Mouse (Mus musculus): ENCODE results near the gene Mapkap1. TPM values are rescaled to one million over a fixed set of nuclear protein-coding genes. Genes with fewer than 3 reads are reported as not detected.

The Mapkap1 gene
- 70.6 and 74.6 TPM in 2 replicates for polyA plus RNA-seq (2015; fragmentation: Nextera tagmentation; extraction: Ambion mirVana)

DNA sequence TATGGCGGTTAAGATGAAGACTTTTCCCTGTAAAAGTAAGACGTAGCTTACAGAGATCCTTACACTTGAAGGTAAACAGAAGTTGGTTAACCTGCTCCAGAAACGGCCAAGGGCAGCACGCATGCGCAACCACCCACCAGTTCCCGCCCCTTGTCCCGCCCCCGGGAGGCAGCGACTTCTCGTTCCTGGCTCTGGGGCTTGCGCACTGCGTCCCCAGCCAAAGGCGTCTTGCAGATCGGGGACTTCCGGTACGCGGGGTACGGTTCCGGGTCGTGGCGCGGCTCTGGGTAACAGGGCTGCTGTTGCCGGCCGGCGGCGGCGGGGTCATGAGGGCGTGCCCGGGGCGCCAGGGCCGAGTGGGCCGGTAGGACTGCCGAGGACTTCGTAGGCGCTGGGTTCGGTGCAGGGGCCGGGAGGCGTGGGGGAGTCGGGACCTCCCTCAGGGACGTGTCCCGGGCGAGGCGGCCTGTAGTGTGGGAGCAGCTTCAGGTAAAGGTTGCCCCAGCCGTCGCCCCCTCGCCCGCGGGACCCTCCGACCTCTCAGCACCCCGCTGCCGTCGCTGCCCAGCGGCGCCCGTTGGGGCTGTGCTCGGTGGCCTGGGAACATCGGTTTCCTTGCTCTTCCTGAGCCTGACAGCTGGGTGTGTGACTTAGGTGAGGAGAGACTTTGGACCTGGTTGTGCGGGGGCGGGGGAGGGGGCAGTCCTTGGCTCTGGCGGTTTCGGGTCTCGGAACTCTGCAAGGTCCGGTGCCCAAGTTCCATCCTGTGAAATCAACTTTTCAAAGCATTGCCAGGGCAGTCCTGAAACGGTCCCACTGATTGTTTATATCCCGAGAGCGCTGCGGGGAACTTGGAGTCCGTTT, at the start of gene Mapkap1:
Gene Mapkap1, plus strand, starts transcription at position 171 of the 864 bp plus-strand sequence.
- peaks cover 18% of the 10 kb centered on the region for H3K4me1 ChIP-seq (replicated peaks; ENCODE audit: control insufficient read depth, insufficient read depth, low read length)
- peak within 1 kb of the TSS; percentile 76 for H3K4me2 ChIP-seq (ENCODE audit: low read depth, low read length)
- H3K36me3 ChIP-seq (ENCODE audit: control insufficient read depth, insufficient read depth, low read length), result no peaks in the 10 kb centered on the region
- peak; percentile 100 for ATAC-seq (ENCODE audit: low read depth)
- no peaks in the 10 kb centered on the region for H3K9me3 ChIP-seq (ENCODE audit: control insufficient read depth, low read length)
- H3K27me3 ChIP-seq (ENCODE audit: control insufficient read depth, insufficient read depth, low read depth, low read length), result no peaks in the 10 kb centered on the region
- under 1% methylated on average over 68 of the region's 68 CpGs for WGBS
- peak within 1 kb of the TSS; percentile 52 for H3K27ac ChIP-seq (ENCODE audit: low read length)
- peak within 1 kb of the TSS; percentile 96 for H3K4me3 ChIP-seq (ENCODE audit: low read length)
- H3K9ac ChIP-seq (ENCODE audit: low read length), result peak within 1 kb of the TSS; percentile 92

DNA sequence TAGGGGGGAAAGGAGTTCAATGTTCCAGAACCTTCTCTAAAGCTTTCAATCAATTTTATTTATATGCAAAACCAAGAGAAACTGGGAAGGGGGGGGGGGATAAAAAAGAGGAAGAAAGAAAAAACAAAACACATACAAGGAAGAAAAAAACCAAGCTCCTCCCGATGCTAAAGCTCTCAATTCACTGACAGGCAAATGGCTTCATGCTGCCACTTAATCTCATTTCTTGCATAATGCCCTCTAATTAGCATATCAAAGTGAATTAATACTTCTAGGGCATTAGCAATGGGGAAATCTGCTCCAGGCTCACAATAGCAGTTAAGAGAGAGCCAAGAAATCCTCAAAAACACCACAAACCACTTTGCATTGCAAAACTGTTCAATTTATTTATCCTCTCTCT, 42.9 kb upstream of the Mapkap1 start:
- H3K4me3 ChIP-seq (ENCODE audit: low read length), result no peak overlapping the region
- H3K36me3 ChIP-seq (ENCODE audit: control insufficient read depth, insufficient read depth, low read length), result no peaks in the 10 kb centered on the region
- no peak overlapping the region for H3K9ac ChIP-seq (ENCODE audit: low read length)
- peaks cover 20% of the 10 kb centered on the region for H3K4me1 ChIP-seq (replicated peaks; ENCODE audit: control insufficient read depth, insufficient read depth, low read length)
- WGBS, result 17% methylated on average over 1 of the region's 1 CpGs
- ATAC-seq (ENCODE audit: low read depth), result peak; percentile 51; the same call in 1 of the 2 replicates
- H3K9me3 ChIP-seq (ENCODE audit: control insufficient read depth, low read length), result no peaks in the 10 kb centered on the region
- no peak overlapping the region for H3K27ac ChIP-seq (ENCODE audit: low read length)
- no peak overlapping the region for H3K4me2 ChIP-seq (ENCODE audit: low read depth, low read length)
- H3K27me3 ChIP-seq (ENCODE audit: control insufficient read depth, insufficient read depth, low read depth, low read length), result no peaks in the 10 kb centered on the region

DNA sequence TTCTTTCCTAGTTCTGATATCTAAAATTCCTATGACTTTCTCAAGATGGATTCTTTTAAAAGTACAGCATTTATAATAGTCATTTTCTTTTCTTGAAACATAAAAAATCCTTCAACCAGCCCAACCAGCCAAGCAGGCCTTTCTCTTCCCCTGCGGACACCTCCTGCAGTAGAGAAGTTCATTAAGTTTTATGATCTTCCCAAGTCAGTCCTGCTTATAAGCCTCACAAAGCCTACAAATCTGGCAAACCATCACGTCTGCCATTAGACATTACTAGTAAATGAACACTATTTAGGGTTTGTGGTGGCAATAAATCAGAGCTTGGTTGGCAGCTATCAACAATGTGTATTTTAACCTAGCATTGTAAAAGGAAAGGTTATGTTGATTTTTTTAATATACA, 39.5 kb upstream of the Mapkap1 start:
- Histone ChIP-seq H3K9ac (ENCODE audit: low read length) (no peak overlapping the region), H3K27ac (ENCODE audit: low read length) (no peak overlapping the region), H3K4me1 (replicated peaks; ENCODE audit: control insufficient read depth, insufficient read depth, low read length) (peaks cover 16% of the 10 kb centered on the region), H3K27me3 (ENCODE audit: control insufficient read depth, insufficient read depth, low read depth, low read length) (no peaks in the 10 kb centered on the region), H3K9me3 (ENCODE audit: control insufficient read depth, low read length) (no peaks in the 10 kb centered on the region), H3K36me3 (ENCODE audit: control insufficient read depth, insufficient read depth, low read length) (no peaks in the 10 kb centered on the region), H3K4me3 (ENCODE audit: low read length) (no peak overlapping the region), H3K4me2 (ENCODE audit: low read depth, low read length) (no peak overlapping the region)
- no peak for ATAC-seq (ENCODE audit: low read depth)
- 86% methylated on average over 2 of the region's 2 CpGs for WGBS

DNA sequence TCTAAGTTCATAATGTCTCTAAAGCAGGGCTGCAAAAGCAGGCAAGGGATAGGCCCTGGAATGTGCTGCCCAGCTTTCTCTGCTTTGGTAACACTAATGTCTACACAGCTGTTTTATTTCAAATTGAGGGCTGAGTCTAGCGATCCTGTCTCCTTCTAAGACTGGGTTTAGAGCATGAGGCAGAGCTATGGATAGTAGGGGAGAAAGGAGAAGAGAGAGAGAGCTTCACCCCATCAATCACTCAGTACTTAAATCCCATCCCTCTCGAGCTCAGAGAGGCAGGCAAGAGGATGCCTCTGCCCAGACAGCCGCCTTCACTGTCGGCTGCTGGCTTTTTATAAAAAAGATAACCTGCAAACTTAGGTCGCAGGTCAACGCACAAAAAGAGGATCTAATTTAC, 38.2 kb upstream of the Mapkap1 start:
- WGBS, result 16% methylated on average over 6 of the region's 6 CpGs
- Histone ChIP-seq H3K9ac (ENCODE audit: low read length) (peak overlapping the region; percentile 37; the same call in 1 of the 2 replicates), H3K4me2 (ENCODE audit: low read depth, low read length) (peak overlapping the region; percentile 41), H3K27ac (ENCODE audit: low read length) (peak overlapping the region; percentile 18; the same call in 1 of the 2 replicates), H3K9me3 (ENCODE audit: control insufficient read depth, low read length) (no peaks in the 10 kb centered on the region), H3K4me1 (replicated peaks; ENCODE audit: control insufficient read depth, insufficient read depth, low read length) (peaks cover 16% of the 10 kb centered on the region), H3K36me3 (ENCODE audit: control insufficient read depth, insufficient read depth, low read length) (no peaks in the 10 kb centered on the region), H3K4me3 (ENCODE audit: low read length) (0 out of 2 replicates have a peak overlapping the region, but pooled peaks have one; percentile 5), H3K27me3 (ENCODE audit: control insufficient read depth, insufficient read depth, low read depth, low read length) (no peaks in the 10 kb centered on the region)
- ATAC-seq (ENCODE audit: low read depth), result no peak

- Histone ChIP-seq H3K9me3 (ENCODE audit: control insufficient read depth, low read length) (no peaks in the 10 kb centered on the region), H3K4me1 (replicated peaks; ENCODE audit: control insufficient read depth, insufficient read depth, low read length) (peaks cover 13% of the 10 kb centered on the region), H3K4me2 (ENCODE audit: low read depth, low read length) (peak overlapping the region; percentile 71), H3K27ac (ENCODE audit: low read length) (peak overlapping the region; percentile 99), H3K36me3 (ENCODE audit: control insufficient read depth, insufficient read depth, low read length) (no peaks in the 10 kb centered on the region), H3K4me3 (ENCODE audit: low read length) (peak overlapping the region; percentile 95), H3K27me3 (ENCODE audit: control insufficient read depth, insufficient read depth, low read depth, low read length) (no peaks in the 10 kb centered on the region), H3K9ac (ENCODE audit: low read length) (peak overlapping the region; percentile 96)
- 7% methylated on average over 7 of the region's 7 CpGs for WGBS
- no peak for ATAC-seq (ENCODE audit: low read depth)
These were observed 36.2 kb upstream of the Mapkap1 start for GRCm38 (mm10) chr2:34370349-34370724.

- Histone ChIP-seq H3K27ac (ENCODE audit: low read length) (peak overlapping the region; percentile 99), H3K27me3 (ENCODE audit: control insufficient read depth, insufficient read depth, low read depth, low read length) (no peaks in the 10 kb centered on the region), H3K36me3 (ENCODE audit: control insufficient read depth, insufficient read depth, low read length) (no peaks in the 10 kb centered on the region), H3K4me3 (ENCODE audit: low read length) (peak overlapping the region; percentile 95), H3K9me3 (ENCODE audit: control insufficient read depth, low read length) (no peaks in the 10 kb centered on the region), H3K9ac (ENCODE audit: low read length) (peak overlapping the region; percentile 96), H3K4me1 (replicated peaks; ENCODE audit: control insufficient read depth, insufficient read depth, low read length) (peaks cover 13% of the 10 kb centered on the region), H3K4me2 (ENCODE audit: low read depth, low read length) (peak overlapping the region; percentile 71)
- ATAC-seq (ENCODE audit: low read depth), result no peak
- WGBS, result under 1% methylated on average over 42 of the region's 42 CpGs
These were observed 35.7 kb upstream of the Mapkap1 start for GRCm38 (mm10) chr2:34370725-34371440.

- WGBS, result under 1% methylated on average over 78 of the region's 118 CpGs
These were observed 34.9 kb upstream of the Mapkap1 start for GRCm38 (mm10) chr2:34371441-34372304.

DNA sequence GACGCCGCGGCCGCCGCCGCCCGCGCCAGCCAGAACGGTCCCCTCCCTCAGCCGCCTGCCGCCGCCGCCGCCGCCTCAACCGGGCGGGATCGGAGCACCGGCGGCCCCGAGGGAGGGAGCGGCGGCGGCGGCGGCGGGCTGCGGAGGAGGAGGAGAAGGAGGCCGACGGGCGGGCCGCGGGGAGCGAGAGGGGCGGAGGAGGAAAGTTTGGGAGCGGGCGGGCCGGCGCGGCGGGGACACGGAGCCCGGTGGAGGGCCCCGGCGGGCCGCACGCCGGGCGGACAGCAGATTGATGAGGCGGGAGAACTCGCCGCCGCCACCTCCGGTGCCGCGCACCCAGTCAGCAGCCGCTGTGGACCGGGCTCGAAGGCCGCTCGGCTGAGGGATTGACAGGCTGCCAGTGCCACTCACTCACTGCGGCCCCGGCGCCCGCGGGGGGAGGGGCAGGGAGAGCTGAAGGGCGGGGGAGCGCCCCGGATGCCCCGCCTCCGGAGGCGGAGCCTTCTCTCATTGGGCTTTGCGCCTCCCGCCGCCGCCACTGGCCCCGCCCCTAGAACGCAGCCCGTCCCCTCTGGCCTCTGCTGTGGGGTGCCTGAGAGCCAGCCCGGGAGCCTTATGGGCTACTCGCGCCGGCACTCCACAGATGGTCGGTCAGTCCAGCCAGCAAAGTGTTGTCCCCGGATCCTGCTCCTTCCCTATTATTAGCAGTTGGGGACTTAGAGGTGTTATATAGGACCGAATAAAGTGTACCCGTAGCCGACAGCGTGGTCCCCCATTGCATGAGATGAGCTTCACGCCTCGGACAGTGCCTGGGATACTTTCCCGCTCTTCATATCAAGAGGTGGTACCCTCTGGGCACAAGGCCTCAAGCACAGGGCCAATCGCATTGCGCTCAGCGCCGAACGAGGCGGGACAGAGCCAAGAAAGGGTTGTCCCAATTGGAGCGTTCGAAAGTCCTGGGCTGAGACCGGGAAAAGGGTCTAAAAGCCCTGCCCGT, 34.0 kb upstream of the Mapkap1 start, which contains the start of gene Pbx3:
Gene Pbx3, minus strand, starts transcription at position 838 of the 997 bp plus-strand sequence.
- Histone ChIP-seq H3K9me3 (ENCODE audit: control insufficient read depth, low read length) (no peaks in the 10 kb centered on the region), H3K4me2 (ENCODE audit: low read depth, low read length) (peak within 1 kb of the TSS; percentile 71), H3K27ac (ENCODE audit: low read length) (peak within 1 kb of the TSS; percentile 99), H3K27me3 (ENCODE audit: control insufficient read depth, insufficient read depth, low read depth, low read length) (no peaks in the 10 kb centered on the region), H3K36me3 (ENCODE audit: control insufficient read depth, insufficient read depth, low read length) (no peaks in the 10 kb centered on the region), H3K4me3 (ENCODE audit: low read length) (peak within 1 kb of the TSS; percentile 95), H3K9ac (ENCODE audit: low read length) (peak within 1 kb of the TSS; percentile 96), H3K4me1 (replicated peaks; ENCODE audit: control insufficient read depth, insufficient read depth, low read length) (peaks cover 13% of the 10 kb centered on the region)
- under 1% methylated on average over 59 of the region's 102 CpGs for WGBS
- peak; percentile 95 for ATAC-seq (ENCODE audit: low read depth)

More at GRCm38 (mm10) chr2:34371441-34372304, 34.9 kb upstream of the Mapkap1 start:
- H3K27me3 ChIP-seq (ENCODE audit: control insufficient read depth, insufficient read depth, low read depth, low read length), result no peaks in the 10 kb centered on the region
- no peaks in the 10 kb centered on the region for H3K36me3 ChIP-seq (ENCODE audit: control insufficient read depth, insufficient read depth, low read length)
- peak overlapping the region; percentile 95 for H3K4me3 ChIP-seq (ENCODE audit: low read length)
- peak; percentile 48 for ATAC-seq (ENCODE audit: low read depth)
- peak overlapping the region; percentile 99 for H3K27ac ChIP-seq (ENCODE audit: low read length)
- H3K4me1 ChIP-seq (replicated peaks; ENCODE audit: control insufficient read depth, insufficient read depth, low read length), result peaks cover 13% of the 10 kb centered on the region
- H3K9me3 ChIP-seq (ENCODE audit: control insufficient read depth, low read length), result no peaks in the 10 kb centered on the region
- H3K9ac ChIP-seq (ENCODE audit: low read length), result peak overlapping the region; percentile 96
- H3K4me2 ChIP-seq (ENCODE audit: low read depth, low read length), result peak overlapping the region; percentile 71

Measured in lung, embryonic 16.5 days (tissue).